Mouse (Mus musculus) neural tube, embryonic 11.5 days (tissue): ENCODE results near the gene 4930435E12Rik. TPM values are rescaled to one million over a fixed set of nuclear protein-coding genes. Genes with fewer than 3 reads are reported as not detected.
"Not testable (repeated sequence)": the region's sequence is repeated elsewhere in the genome, so short reads cannot be mapped to it uniquely, and the experiment has no call there.

ENCODE experiments used
- ATAC-seq: fragments of 200-750 bp; cut with Nextera tagmentation; 2 replicates; pipeline ENCODE4 v1.8.0; 2017; ENCODE audit warnings: moderate number of reproducible peaks, mild to moderate bottlenecking, moderate TSS enrichment, moderate library complexity; ENCODE audit not compliant: insufficient read depth, low FRiP score, low TSS enrichment
- DNase-seq: peaks from one replicate; pipeline ENCODE4 v3.0.0-alpha.2; 2015; ENCODE audit warnings: low spot score
- H3K27ac ChIP-seq: fragments of 300-500 bp; sonication (generic); 2 replicates; pipeline ENCODE4 v1.5.1; 2014; ENCODE audit warnings: low read depth, mild to moderate bottlenecking, low read length
- H3K27me3 ChIP-seq: fragments of 300-500 bp; sonication (generic); 2 replicates; pipeline ENCODE4 v1.6.1; 2014; ENCODE audit warnings: mild to moderate bottlenecking, low read length, mixed read lengths; ENCODE audit not compliant: control insufficient read depth, insufficient read depth
- H3K36me3 ChIP-seq: fragments of 300-500 bp; sonication (generic); 2 replicates; pipeline ENCODE4 v1.6.1; 2014; ENCODE audit warnings: mild to moderate bottlenecking, low read length, moderate library complexity, mixed read lengths; ENCODE audit not compliant: control insufficient read depth, insufficient read depth
- H3K4me1 ChIP-seq: fragments of 300-500 bp; sonication (generic); 2 replicates; pipeline ENCODE4 v1.6.1; 2014; ENCODE audit warnings: low read length, mixed read lengths; ENCODE audit not compliant: control insufficient read depth, insufficient read depth
- H3K4me2 ChIP-seq: fragments of 300-500 bp; sonication (generic); 2 replicates; pipeline ENCODE4 v1.6.1; 2014; ENCODE audit warnings: low read depth, mild to moderate bottlenecking, moderate library complexity
- H3K4me3 ChIP-seq: fragments of 300-500 bp; sonication (generic); 2 replicates; pipeline ENCODE4 v1.5.1; 2014; ENCODE audit warnings: low read depth, low read length
- H3K9ac ChIP-seq: fragments of 300-500 bp; sonication (generic); 2 replicates; pipeline ENCODE4 v1.6.1; 2014; ENCODE audit warnings: mild to moderate bottlenecking, low read length
- H3K9me3 ChIP-seq: fragments of 300-500 bp; sonication (generic); 2 replicates; pipeline ENCODE4 v1.6.1; 2016; ENCODE audit warnings: low read length; ENCODE audit not compliant: control insufficient read depth
- WGBS: fragments of 180-500 bp; shearing (Covaris S2); extraction: QIAGEN DNeasy Blood & Tissue Kit; methylation state at CpG from one replicate; pipeline ENCODE4 v1.1.7; 2014; 5-methylcytosine and 5-hydroxymethylcytosine counted together
- polyA plus RNA-seq: library from polyadenylated mRNA; unstranded; fragments of >200 nt; fragmentation: Nextera tagmentation; extraction: Ambion mirVana; gene quantifications from 2 replicates; pipeline ENCODE4 v1.2.1, GENCODE M21; 2014

4930435E12Rik gene
- not detected in 2 replicates for polyA plus RNA-seq

DNA sequence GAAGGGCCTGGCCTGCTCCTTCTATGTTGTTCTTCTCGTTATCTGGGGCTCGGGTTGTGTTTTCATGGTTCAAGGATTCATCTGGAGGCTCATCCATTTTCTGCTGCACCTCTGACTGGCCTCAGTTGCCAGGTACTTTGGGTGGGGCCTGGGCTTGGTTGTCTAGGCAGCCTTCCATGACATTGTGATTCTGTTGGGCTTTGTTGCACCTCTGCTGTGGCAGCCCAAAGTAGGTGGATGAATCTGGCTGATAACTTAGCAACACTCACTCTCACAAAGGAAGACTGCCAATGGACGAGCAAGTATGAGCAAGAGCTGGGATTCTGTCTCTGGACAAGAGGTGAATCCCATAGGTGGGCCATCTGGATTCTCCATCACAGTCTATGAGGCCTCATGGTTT lies at the start of gene 4930435E12Rik:
Gene 4930435E12Rik (minus strand): TSS at position 101 of the 400 bp plus-strand sequence.
- ATAC-seq, result no peak
- H3K9me3 ChIP-seq, result no peaks in the 10 kb centered on the region
- WGBS, result 83% methylated on average over 3 of the region's 3 CpGs
- DNase-seq, result no peak
- H3K4me1 ChIP-seq, result no peaks in the 10 kb centered on the region
- H3K4me3 ChIP-seq, result no peak within 1 kb of the TSS
- no peak within 1 kb of the TSS for H3K9ac ChIP-seq
- no peak within 1 kb of the TSS for H3K27ac ChIP-seq
- no peaks in the 10 kb centered on the region for H3K27me3 ChIP-seq
- H3K4me2 ChIP-seq, result no peak within 1 kb of the TSS
- H3K36me3 ChIP-seq, result no peaks in the 10 kb centered on the region

DNA sequence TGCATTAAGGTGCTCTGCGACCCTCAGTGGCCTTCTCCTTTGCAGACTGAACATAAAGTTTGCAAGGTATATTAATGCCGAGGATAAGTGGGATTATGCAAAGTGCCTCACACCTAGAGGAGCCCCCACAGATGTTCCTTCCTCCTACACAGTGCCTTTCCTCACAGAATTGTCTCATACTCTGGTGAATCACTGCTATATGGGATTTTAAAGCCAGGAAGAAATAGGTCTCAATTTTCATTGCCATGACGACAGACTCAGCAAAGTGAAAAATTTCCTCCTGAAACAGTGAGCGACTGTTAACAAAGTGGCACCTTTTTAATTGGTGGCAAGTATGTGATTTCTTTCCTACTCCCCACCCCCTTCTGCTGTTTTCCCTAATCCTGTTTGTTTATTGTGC lies 45.9 kb upstream of the 4930435E12Rik start:
- DNase-seq (no peak), ATAC-seq (no peak)
- H3K9ac ChIP-seq, result no peak overlapping the region
- H3K36me3 ChIP-seq, result no peaks in the 10 kb centered on the region
- no peak overlapping the region for H3K27ac ChIP-seq
- no peaks in the 10 kb centered on the region for H3K27me3 ChIP-seq
- no peak overlapping the region for H3K4me2 ChIP-seq
- WGBS, result 37% methylated on average over 4 of the region's 4 CpGs
- no peaks in the 10 kb centered on the region for H3K4me1 ChIP-seq
- no peak overlapping the region for H3K4me3 ChIP-seq
- H3K9me3 ChIP-seq, result no peaks in the 10 kb centered on the region

- no peaks in the 10 kb centered on the region for H3K4me1 ChIP-seq
Observed at GRCm38 (mm10) chr16:38873231-38873630, 44.7 kb upstream of the 4930435E12Rik start.

GRCm38 (mm10) chr16:38864358-38864757 lies 35.8 kb upstream of the 4930435E12Rik start:
- Histone ChIP-seq H3K9ac (no peak overlapping the region), H3K27ac (no peak overlapping the region), H3K4me2 (no peak overlapping the region), H3K4me1 (no peaks in the 10 kb centered on the region), H3K27me3 (no peaks in the 10 kb centered on the region), H3K36me3 (no peaks in the 10 kb centered on the region), H3K4me3 (no peak overlapping the region), H3K9me3 (no peaks in the 10 kb centered on the region)
- DNase-seq (no peak), ATAC-seq (no peak)
- 90% methylated on average over 5 of the region's 5 CpGs for WGBS

More at GRCm38 (mm10) chr16:38873231-38873630, 44.7 kb upstream of the 4930435E12Rik start:
- 91% methylated on average over 4 of the region's 4 CpGs for WGBS
- Histone ChIP-seq H3K27ac (no peak overlapping the region), H3K9me3 (no peaks in the 10 kb centered on the region), H3K36me3 (no peaks in the 10 kb centered on the region), H3K4me3 (no peak overlapping the region), H3K27me3 (no peaks in the 10 kb centered on the region), H3K9ac (no peak overlapping the region), H3K4me2 (no peak overlapping the region)
- no peak for ATAC-seq
- DNase-seq, result no peak

- no peak overlapping the region for H3K4me3 ChIP-seq
- WGBS, result 62% methylated on average over 6 of the region's 6 CpGs
Observed at GRCm38 (mm10) chr16:38860548-38860947, 32.0 kb upstream of the 4930435E12Rik start.

DNA sequence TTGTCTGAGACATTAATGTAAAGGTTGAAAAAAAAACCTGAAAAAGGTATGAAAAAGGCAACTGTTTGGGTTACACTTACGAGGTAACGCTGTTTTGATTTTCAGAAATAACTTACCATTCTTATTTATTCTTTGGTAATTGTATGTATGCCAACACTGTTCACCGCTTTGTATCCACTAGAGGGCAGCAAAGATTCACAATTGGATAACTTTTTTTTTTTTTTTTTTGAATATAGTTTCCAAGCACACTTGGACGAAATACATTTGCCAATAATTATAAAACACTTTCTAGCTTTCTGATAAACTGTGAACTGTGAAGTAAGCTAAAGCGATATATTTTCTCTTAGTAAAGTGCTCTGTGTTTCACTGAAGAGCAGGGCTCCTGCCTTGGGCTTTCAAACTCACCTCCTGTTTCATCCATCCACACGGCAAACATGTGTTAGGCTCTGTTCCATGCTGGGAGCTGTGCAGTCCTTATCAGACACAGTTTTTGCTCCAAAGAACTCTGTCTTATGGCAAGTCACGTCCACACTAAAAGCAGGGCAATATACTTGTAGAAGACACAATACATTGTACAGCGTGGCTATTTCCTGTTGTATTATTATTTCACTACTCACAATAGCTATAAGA lies 29.7 kb upstream of the 4930435E12Rik start:
- no peak overlapping the region for H3K27ac ChIP-seq
- no peak overlapping the region for H3K4me3 ChIP-seq
- no peak overlapping the region for H3K9ac ChIP-seq
- no peak overlapping the region for H3K4me2 ChIP-seq
- no peaks in the 10 kb centered on the region for H3K27me3 ChIP-seq
- ATAC-seq (no peak), DNase-seq (no peak)
- no peaks in the 10 kb centered on the region for H3K4me1 ChIP-seq
- no peaks in the 10 kb centered on the region for H3K36me3 ChIP-seq
- 40% methylated on average over 8 of the region's 8 CpGs for WGBS
- H3K9me3 ChIP-seq, result no peaks in the 10 kb centered on the region

More at GRCm38 (mm10) chr16:38860548-38860947, 32.0 kb upstream of the 4930435E12Rik start:
- ATAC-seq (no peak), DNase-seq (no peak)
- Histone ChIP-seq H3K4me1 (no peaks in the 10 kb centered on the region), H3K4me2 (no peak overlapping the region), H3K9ac (no peak overlapping the region), H3K27ac (no peak overlapping the region), H3K36me3 (no peaks in the 10 kb centered on the region), H3K27me3 (no peaks in the 10 kb centered on the region), H3K9me3 (no peaks in the 10 kb centered on the region)

DNA sequence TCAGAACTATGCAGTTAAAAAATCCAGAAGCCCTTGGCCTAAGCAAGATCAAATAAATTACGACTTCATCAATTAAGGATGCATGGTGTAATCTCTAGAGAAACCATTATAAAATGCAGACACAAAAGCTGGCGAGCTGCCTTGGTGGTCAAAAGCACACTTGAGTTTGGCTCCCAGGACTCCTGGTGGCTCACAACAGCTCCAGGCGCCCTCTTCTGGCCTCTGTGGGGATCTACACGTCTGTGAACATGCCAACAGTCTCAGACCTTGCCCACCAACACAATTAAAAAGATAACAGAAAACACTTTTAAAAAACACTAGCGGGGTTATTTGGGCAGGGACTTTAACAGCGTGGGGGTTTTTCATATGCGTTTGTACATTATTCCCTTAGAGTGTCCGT lies 16.0 kb downstream of the 4930435E12Rik start:
- Histone ChIP-seq H3K4me2 (no peak overlapping the region), H3K9me3 (no peaks in the 10 kb centered on the region), H3K27me3 (no peaks in the 10 kb centered on the region), H3K36me3 (no peaks in the 10 kb centered on the region), H3K27ac (no peak overlapping the region), H3K4me1 (peaks cover 2% of the 10 kb centered on the region; the same call in 1 of the 2 replicates), H3K9ac (no peak overlapping the region), H3K4me3 (no peak overlapping the region)
- no peak for ATAC-seq
- WGBS, result 32% methylated on average over 8 of the region's 8 CpGs
- DNase-seq, result peak; percentile 73

DNA sequence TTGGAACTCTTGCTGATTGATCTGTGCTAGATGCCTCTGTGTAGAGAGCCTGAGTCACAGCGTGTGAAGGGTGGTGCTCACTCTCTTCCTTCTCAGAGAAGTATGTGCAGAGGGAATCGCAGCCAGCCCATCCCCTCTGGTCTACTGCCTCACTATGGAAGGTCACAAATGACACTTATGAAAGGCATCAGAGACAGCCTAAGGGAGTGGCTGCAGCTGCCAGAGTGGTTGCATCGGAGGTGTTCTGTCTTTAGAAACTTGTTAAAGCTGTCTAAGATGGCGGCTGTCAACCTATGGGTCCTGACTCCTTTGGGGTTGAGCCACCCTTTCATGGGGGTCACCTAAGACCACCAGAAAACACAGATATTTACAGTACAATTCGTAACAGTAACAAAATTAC lies 18.4 kb downstream of the 4930435E12Rik start:
- no peak overlapping the region for H3K9ac ChIP-seq
- no peak for ATAC-seq
- no peaks in the 10 kb centered on the region for H3K4me1 ChIP-seq
- 85% methylated on average over 5 of the region's 5 CpGs for WGBS
- no peaks in the 10 kb centered on the region for H3K27me3 ChIP-seq
- no peaks in the 10 kb centered on the region for H3K36me3 ChIP-seq
- no peak overlapping the region for H3K27ac ChIP-seq
- no peak overlapping the region for H3K4me3 ChIP-seq
- no peak overlapping the region for H3K4me2 ChIP-seq
- no peaks in the 10 kb centered on the region for H3K9me3 ChIP-seq
- DNase-seq, result no peak

DNA sequence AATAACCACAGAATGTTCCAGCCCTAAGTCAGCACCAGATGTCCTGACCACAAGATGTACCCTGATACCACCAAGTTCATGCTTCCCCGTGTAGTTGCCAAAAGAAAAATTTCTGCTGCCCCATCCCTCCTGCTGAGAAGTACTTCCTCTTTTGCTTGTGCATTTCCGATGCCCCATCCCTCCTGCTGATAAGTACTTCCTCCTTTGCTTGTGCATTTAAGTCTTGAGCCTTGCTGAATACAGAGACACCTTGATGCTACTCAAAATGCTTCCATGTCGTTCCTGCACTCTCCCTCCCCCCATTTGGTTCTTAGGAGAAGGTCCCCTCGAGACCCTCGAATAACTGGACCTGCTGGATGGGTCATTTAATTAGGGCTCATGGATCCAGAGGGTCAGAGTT lies 20.8 kb downstream of the 4930435E12Rik start:
- H3K9me3 ChIP-seq, H3K27ac ChIP-seq, H3K4me2 ChIP-seq, ATAC-seq, H3K9ac ChIP-seq, DNase-seq, H3K27me3 ChIP-seq, H3K4me3 ChIP-seq, H3K4me1 ChIP-seq, H3K36me3 ChIP-seq: not testable (repeated sequence)
- WGBS, result 79% methylated on average over 5 of the region's 5 CpGs
